Comparison of ENCODE assay signal across 13 mouse cellular contexts in genomic region chr11:119273186-119273930, GRCm38 (mm10). TPM values are rescaled to one million over a fixed set of nuclear protein-coding genes. Genes with fewer than 3 reads are reported as not detected.
DNase-seq lines count a peak whose midpoint lies in the region; ATAC-seq and TF ChIP-seq lines count a peak whose summit lies in the region.
"Had no signal": no experiment of that assay in that cellular context is flagged by ENCODE, and none has a peak within 500 bp of the region (broad histone marks: within the 10 kb centered on the region; RNA-seq: fewer than 3 reads in every experiment).

No protein-coding gene starts in this region.

- TF ChIP-seq RAD21 in MEL (IDR thresholded peaks at IDR 0.05; ENCODE audit: low read depth, low read length), result no peak

- peaks cover 4% of the 10 kb centered on the region; the same call in 1 of the 2 replicates for H3K4me1 ChIP-seq in liver, adult 2 months (ENCODE audit: control insufficient read depth, insufficient read depth, low read length)
- H3K4me1 ChIP-seq in liver, embryonic 11.5 days (replicated peaks; ENCODE audit: control insufficient read depth, insufficient read depth, low read length), result peaks cover 7% of the 10 kb centered on the region
- peaks cover 3 to 11% of the 10 kb centered on the region in 2 experiments for H3K4me1 ChIP-seq in MEL (ENCODE audit: control insufficient read depth in 1 of 2, insufficient read depth in 2 of 2, low read length in 2 of 2)

- no peak overlapping the region for H3K4me3 ChIP-seq in liver, adult 2 months (ENCODE audit: insufficient read depth, low read depth, low read length)
- H3K4me3 ChIP-seq in liver, embryonic 11.5 days (ENCODE audit: low read depth, low read length), result no peak overlapping the region
- H3K4me3 ChIP-seq in MEL (ENCODE audit: control insufficient read depth in 1 of 2, insufficient read depth in 1 of 2, low read depth in 2 of 2, low read length in 2 of 2), result no peak overlapping the region
- H3K4me3 ChIP-seq: erythroblast, embryonic 14.5 days; limb, embryonic 12.5 days; midbrain, embryonic 12.5 days had no signal

- peak; percentile 51 for DNase-seq in CD4-positive, CD25-positive, alpha-beta regulatory T cell, adult 2 months (ENCODE audit: low read depth, low spot score)
- DNase-seq in liver, adult 2 months (ENCODE audit: extremely low read depth, low read depth, low spot score), result no peak
- no peak for DNase-seq in liver, embryonic 11.5 days (ENCODE audit: low spot score)
- peak; percentile 46 for DNase-seq in MEL (ENCODE audit: low read depth, low spot score)
- DNase-seq in cerebellum, adult 18-20 months, result no peak
- DNase-seq in frontal cortex, postnatal 10 days (ENCODE audit: low spot score in 2 of 2), result no peak
- DNase-seq: gastrocnemius, postnatal 14 days; heart, postnatal 14 days had no signal

- no peaks in the 10 kb centered on the region for H3K9me3 ChIP-seq in liver, embryonic 11.5 days (ENCODE audit: control insufficient read depth, low read length)
- H3K9me3 ChIP-seq in MEL (replicated peaks; ENCODE audit: insufficient read depth, low read length), result no peaks in the 10 kb centered on the region
- H3K9me3 ChIP-seq: limb, embryonic 12.5 days; midbrain, embryonic 12.5 days had no signal

- no peak for TF ChIP-seq POLR2A in liver, adult 2 months (IDR thresholded peaks at IDR 0.05; ENCODE audit: extremely low read depth, insufficient read depth, low read length)
- TF ChIP-seq POLR2A in MEL (IDR thresholded peaks at IDR 0.05; ENCODE audit: control insufficient read depth in 1 of 2, insufficient read depth in 1 of 2, low read depth in 1 of 2, low read length in 2 of 2, poor library complexity in 1 of 2), result no peak

- 93% methylated on average over 8 of the region's 8 CpGs for WGBS in liver, adult 2 months
- WGBS in liver, embryonic 11.5 days, result 79% methylated on average over 8 of the region's 8 CpGs

- no peak for TF ChIP-seq EP300 in MEL (IDR thresholded peaks at IDR 0.05; ENCODE audit: low read depth in 1 of 2, low read length in 2 of 2)

- ATAC-seq in CD4-positive, CD25-positive, alpha-beta regulatory T cell, adult 4 months, result no peak
- no peak; the same call in 1 of the 2 replicates for ATAC-seq in liver, embryonic 11.5 days (replicated peaks; ENCODE audit: low FRiP score)
- peak; percentile 38 for ATAC-seq in megakaryocyte-erythroid progenitor cell, adult 5-6 weeks (replicated peaks; ENCODE audit: low FRiP score, low TSS enrichment, poor library complexity, severe bottlenecking)

- TF ChIP-seq CTCF in liver, adult 2 months (IDR thresholded peaks at IDR 0.05; ENCODE audit: low read depth, low read length), result peak; percentile 47; the same call in 1 of the 2 replicates
- peak; percentile 59 to 81 (median 68) for TF ChIP-seq CTCF in MEL (IDR thresholded peaks at IDR 0.05 in 2 of 3, conservative IDR thresholded peaks at IDR 0.05 in 1 of 3; ENCODE audit: control insufficient read depth in 1 of 3, insufficient read depth in 1 of 3, low read depth in 2 of 3, low read length in 3 of 3, poor library complexity in 1 of 3, severe bottlenecking in 1 of 3)

- H3K36me3 ChIP-seq in liver, adult 2 months (ENCODE audit: control insufficient read depth, insufficient read depth, low read length), result peaks cover 3% of the 10 kb centered on the region
- peaks cover 11% of the 10 kb centered on the region; the same call in 1 of the 2 replicates for H3K36me3 ChIP-seq in liver, embryonic 11.5 days (ENCODE audit: control insufficient read depth, insufficient read depth, low read length)
- H3K36me3 ChIP-seq in MEL (ENCODE audit: control insufficient read depth in 1 of 2, insufficient read depth in 2 of 2, low read length in 2 of 2), result peaks cover 0 to 4% of the 10 kb centered on the region in 2 experiments; a peak in 2 of 4 replicates

- no peaks in the 10 kb centered on the region for H3K27me3 ChIP-seq in liver, adult 2 months (ENCODE audit: control insufficient read depth, insufficient read depth, low read length)
- no peaks in the 10 kb centered on the region for H3K27me3 ChIP-seq in liver, embryonic 11.5 days (replicated peaks; ENCODE audit: control insufficient read depth, insufficient read depth, low read length)
- no peaks in the 10 kb centered on the region for H3K27me3 ChIP-seq in MEL (ENCODE audit: control insufficient read depth in 1 of 2, insufficient read depth in 2 of 2, low read length in 2 of 2)
- H3K27me3 ChIP-seq: limb, embryonic 12.5 days; midbrain, embryonic 12.5 days had no signal

- H3K9ac ChIP-seq in liver, adult 2 months (ENCODE audit: low read depth, low read length), result no peak overlapping the region
- no peak overlapping the region for H3K9ac ChIP-seq in liver, embryonic 11.5 days (ENCODE audit: low read depth, low read length)
- no peak overlapping the region for H3K9ac ChIP-seq in MEL (ENCODE audit: control insufficient read depth, low read depth, low read length, poor library complexity, severe bottlenecking)
- H3K9ac ChIP-seq: limb, embryonic 12.5 days; midbrain, embryonic 12.5 days had no signal

- no peak overlapping the region for H3K4me2 ChIP-seq in liver, embryonic 11.5 days
- H3K4me2 ChIP-seq: limb, embryonic 12.5 days; midbrain, embryonic 12.5 days had no signal

- H3K27ac ChIP-seq in liver, adult 2 months (replicated peaks; ENCODE audit: insufficient read depth, low read depth, low read length), result no peak overlapping the region
- no peak overlapping the region for H3K27ac ChIP-seq in liver, embryonic 11.5 days (ENCODE audit: low read depth, low read length)
- no peak overlapping the region for H3K27ac ChIP-seq in MEL (ENCODE audit: control insufficient read depth, low read depth, low read length)
- H3K27ac ChIP-seq: limb, embryonic 12.5 days; midbrain, embryonic 12.5 days had no signal

- no peaks in the 10 kb centered on the region for H3K79me2 ChIP-seq in liver, adult 2 months (ENCODE audit: control insufficient read depth, insufficient read depth, low read length)
- peaks cover 1% of the 10 kb centered on the region for H3K79me2 ChIP-seq in MEL (ENCODE audit: control insufficient read depth, insufficient read depth, low read length, poor library complexity)

RNA-seq across cellular contexts. Expression of gene Gaa, which starts 5.7 kb away (rescaled TPM):
- 10 to 100 TPM; 11.5 to 27.8 TPM for polyA plus RNA-seq in CD4-positive, CD25-positive, alpha-beta regulatory T cell, adult 4 months (2017; shearing (Covaris generic))
- 22.4 and 49.3 TPM in 2 replicates for total RNA-seq in liver, adult 2 months (2014; rRNA removed)
- polyA plus RNA-seq in liver, adult 2 months (2012; rRNA removed), result 108 and 119 TPM in 2 replicates
- polyA plus RNA-seq in liver, embryonic 11.5 days (2014; fragmentation: Nextera tagmentation; extraction: Ambion mirVana), result 40.5 and 42.5 TPM in 2 replicates
- total RNA-seq in MEL (2012; rRNA removed), result 51.4 and 54.1 TPM in 2 replicates
- polyA plus RNA-seq in MEL (2012; ENCODE audit: insufficient read depth in 1 of 2, insufficient read length in 2 of 2, low read depth in 1 of 2, low replicate concordance in 2 of 2, missing spikeins in 1 of 2), result 10 to 100 TPM in 1 of 2 experiments, not detected in 1; 85.6 TPM
- 33.7 and 44.1 TPM in 2 replicates for total RNA-seq in megakaryocyte-erythroid progenitor cell, adult 5-6 weeks (2014; fragmentation: Nextera tagmentation)
- 22.6 and 34.2 TPM in 2 replicates for total RNA-seq in megakaryocyte-erythroid progenitor cell, adult 5-6 weeks (2017)

RNA-seq across cellular contexts. Expression of gene Eif4a3, which starts 26.5 kb away (rescaled TPM):
- 100 to 1,000 TPM; 175 to 208 TPM for polyA plus RNA-seq in CD4-positive, CD25-positive, alpha-beta regulatory T cell, adult 4 months (2017; shearing (Covaris generic))
- 57.3 and 64.2 TPM in 2 replicates for total RNA-seq in liver, adult 2 months (2014; rRNA removed)
- 49.8 and 61.5 TPM in 2 replicates for polyA plus RNA-seq in liver, adult 2 months (2012; rRNA removed)
- polyA plus RNA-seq in liver, embryonic 11.5 days (2014; fragmentation: Nextera tagmentation; extraction: Ambion mirVana), result 403 and 404 TPM in 2 replicates
- 509 and 608 TPM in 2 replicates for total RNA-seq in MEL (2012; rRNA removed)
- polyA plus RNA-seq in MEL (2012; ENCODE audit: insufficient read depth in 1 of 2, insufficient read length in 2 of 2, low read depth in 1 of 2, low replicate concordance in 2 of 2, missing spikeins in 1 of 2), result 100 to 1,000 TPM; 427 to 521 TPM
- total RNA-seq in megakaryocyte-erythroid progenitor cell, adult 5-6 weeks (2014; fragmentation: Nextera tagmentation), result 294 and 360 TPM in 2 replicates
- 206 and 229 TPM in 2 replicates for total RNA-seq in megakaryocyte-erythroid progenitor cell, adult 5-6 weeks (2017)

RNA-seq across cellular contexts. Expression of gene Card14, which starts 34.2 kb away (rescaled TPM):
- not detected for polyA plus RNA-seq in CD4-positive, CD25-positive, alpha-beta regulatory T cell, adult 4 months (2017; shearing (Covaris generic))
- 0.09 and 0.20 TPM in 2 replicates for total RNA-seq in liver, adult 2 months (2014; rRNA removed)
- 0.10 and 0.22 TPM in 2 replicates for polyA plus RNA-seq in liver, adult 2 months (2012; rRNA removed)
- polyA plus RNA-seq in liver, embryonic 11.5 days (2014; fragmentation: Nextera tagmentation; extraction: Ambion mirVana), result 0.32 and 0.37 TPM in 2 replicates
- not detected in 2 replicates for total RNA-seq in MEL (2012; rRNA removed)
- polyA plus RNA-seq in MEL (2012; ENCODE audit: insufficient read depth in 1 of 2, insufficient read length in 2 of 2, low read depth in 1 of 2, low replicate concordance in 2 of 2, missing spikeins in 1 of 2), result not detected
- total RNA-seq in megakaryocyte-erythroid progenitor cell, adult 5-6 weeks (2014; fragmentation: Nextera tagmentation), result not detected in 2 replicates
- not detected in 2 replicates for total RNA-seq in megakaryocyte-erythroid progenitor cell, adult 5-6 weeks (2017)

RNA-seq across cellular contexts. Expression of gene Ccdc40, which starts 45.0 kb away (rescaled TPM):
- 1 to 10 TPM; 2.9 to 3.6 TPM for polyA plus RNA-seq in CD4-positive, CD25-positive, alpha-beta regulatory T cell, adult 4 months (2017; shearing (Covaris generic))
- 0.07 and 0.09 TPM in 2 replicates for total RNA-seq in liver, adult 2 months (2014; rRNA removed)
- polyA plus RNA-seq in liver, adult 2 months (2012; rRNA removed), result 0.04 TPM in 1 of 2 replicates, not detected in the other
- 4.1 and 5.4 TPM in 2 replicates for polyA plus RNA-seq in liver, embryonic 11.5 days (2014; fragmentation: Nextera tagmentation; extraction: Ambion mirVana)
- 0.46 and 0.92 TPM in 2 replicates for total RNA-seq in MEL (2012; rRNA removed)
- polyA plus RNA-seq in MEL (2012; ENCODE audit: insufficient read depth in 1 of 2, insufficient read length in 2 of 2, low read depth in 1 of 2, low replicate concordance in 2 of 2, missing spikeins in 1 of 2), result 1 to 10 TPM in 1 of 2 experiments, not detected in 1; 1.9 TPM
- 6.4 and 8.6 TPM in 2 replicates for total RNA-seq in megakaryocyte-erythroid progenitor cell, adult 5-6 weeks (2014; fragmentation: Nextera tagmentation)
- total RNA-seq in megakaryocyte-erythroid progenitor cell, adult 5-6 weeks (2017), result 4.3 and 13.1 TPM in 2 replicates
- total RNA-seq: gastrocnemius, postnatal 14 days had no signal

RNA-seq across cellular contexts. Expression of gene Tbc1d16, which starts 45.1 kb away (rescaled TPM):
- 1 to 10 TPM in 1 of 2 experiments, under 1 TPM in 1; 0.72 to 1.0 TPM for polyA plus RNA-seq in CD4-positive, CD25-positive, alpha-beta regulatory T cell, adult 4 months (2017; shearing (Covaris generic))
- 4.6 and 5.5 TPM in 2 replicates for total RNA-seq in liver, adult 2 months (2014; rRNA removed)
- polyA plus RNA-seq in liver, adult 2 months (2012; rRNA removed), result 8.5 and 9.5 TPM in 2 replicates
- 3.4 and 3.6 TPM in 2 replicates for polyA plus RNA-seq in liver, embryonic 11.5 days (2014; fragmentation: Nextera tagmentation; extraction: Ambion mirVana)
- 12.0 and 13.6 TPM in 2 replicates for total RNA-seq in MEL (2012; rRNA removed)
- polyA plus RNA-seq in MEL (2012; ENCODE audit: insufficient read depth in 1 of 2, insufficient read length in 2 of 2, low read depth in 1 of 2, low replicate concordance in 2 of 2, missing spikeins in 1 of 2), result 10 to 100 TPM in 1 of 2 experiments, not detected in 1; 19.2 TPM
- 0.35 and 1.2 TPM in 2 replicates for total RNA-seq in megakaryocyte-erythroid progenitor cell, adult 5-6 weeks (2014; fragmentation: Nextera tagmentation)
- 0.61 and 2.0 TPM in 2 replicates for total RNA-seq in megakaryocyte-erythroid progenitor cell, adult 5-6 weeks (2017)

Comparison
In these comparisons a context has a peak if more than half of its experiments do, and no peak if none do; other contexts are left out.
1. DNase-seq: peak in CD4-positive, CD25-positive, alpha-beta regulatory T cell, adult 2 months (single experiment) and MEL (single experiment); none in liver, adult 2 months (single experiment), liver, embryonic 11.5 days (single experiment), cerebellum, adult 18-20 months (0 of 2) and frontal cortex, postnatal 10 days (0 of 2).